Mouse (Mus musculus) E14TG2a.4 (cell line): ENCODE measurements around the gene Ssh3.

Experiments
- CTCF ChIP-seq: conservative IDR thresholded peaks from 2 replicates; pipeline ENCODE4 v1.5.1; 2014; ENCODE audit warnings: low read length
- NANOG ChIP-seq: IDR thresholded peaks from 2 replicates; pipeline ENCODE4 v1.6.1; 2014; ENCODE audit warnings: borderline replicate concordance, low read length, mixed read lengths

GRCm38 (mm10) chr19:4227446-4227845 is 41.5 kb downstream of the Ssh3 start:
- no peak for TF ChIP-seq CTCF
- peak; percentile 62; the same call in 1 of the 2 replicates for TF ChIP-seq NANOG
